Mouse (Mus musculus): ENCODE results near the gene Sh2d7.

DNA sequence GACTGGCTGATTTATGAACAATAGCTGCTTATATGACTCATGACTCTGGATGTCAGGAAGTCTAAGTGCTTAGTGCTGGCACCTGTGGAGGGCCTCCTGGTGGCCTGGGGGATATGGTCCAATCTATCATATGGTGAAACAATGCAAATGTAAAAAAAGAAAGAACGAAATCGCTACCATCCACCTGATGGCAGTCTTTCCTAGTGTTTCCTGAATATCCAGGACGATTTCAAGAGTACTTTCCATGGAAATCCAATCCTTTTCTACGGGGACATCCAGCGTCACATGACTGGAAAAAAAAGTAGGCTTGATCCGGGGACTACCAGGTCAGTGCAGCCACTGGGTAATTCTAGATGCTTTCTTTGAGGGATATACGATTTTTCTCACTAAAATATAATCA, 11.1 kb upstream of the Sh2d7 start:
- TF ChIP-seq EP300 (IDR thresholded peaks at IDR 0.05; ENCODE audit: low read depth) (no peak), CTCF (IDR thresholded peaks at IDR 0.05; ENCODE audit: low read depth) (no peak)
